Mouse (Mus musculus): Measurements from ENCODE around the gene Ercc6l2.

DNA sequence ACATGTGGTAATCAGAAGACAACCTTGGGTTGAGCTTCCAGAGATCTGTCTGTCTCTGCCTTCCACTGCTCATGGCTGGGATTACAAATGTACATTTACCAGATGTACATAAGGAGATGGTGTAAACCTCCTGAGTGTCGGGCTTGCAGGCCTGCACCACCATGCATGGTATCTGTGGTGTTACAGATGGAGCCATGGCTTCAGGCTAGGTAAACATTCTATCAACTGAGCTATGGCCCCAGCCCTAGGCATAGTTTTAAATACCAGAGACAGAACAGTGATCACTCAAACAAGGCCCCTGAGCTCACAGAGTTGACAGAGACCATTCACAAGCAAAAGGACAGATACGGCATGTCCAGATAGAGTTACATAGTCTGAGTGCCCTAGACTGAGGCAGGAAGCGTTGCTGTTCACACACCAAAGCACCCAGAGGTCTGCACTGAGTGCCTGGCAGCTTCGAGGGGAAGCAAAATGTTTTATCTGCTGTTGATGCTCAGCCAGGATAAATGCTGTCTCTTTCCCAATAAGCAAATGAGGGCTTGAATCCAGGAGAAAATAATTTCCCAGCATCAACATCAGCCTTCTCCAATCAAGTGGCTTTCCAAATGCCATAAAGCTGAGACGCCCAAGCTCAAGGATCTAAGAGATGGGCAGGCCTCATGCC, 95.2 kb downstream of the Ercc6l2 start:
- TF ChIP-seq CTCF (IDR thresholded peaks at IDR 0.05; ENCODE audit: borderline replicate concordance, control insufficient read depth, extremely low read depth, insufficient read depth, low read length, poor library complexity) (no peak), POLR2A (IDR thresholded peaks at IDR 0.05; ENCODE audit: control insufficient read depth, extremely low read depth, insufficient read depth, low read length, poor library complexity) (no peak)
